Mouse (Mus musculus) inflammation-experienced regulatory T-cells, adult 6 months (primary cell): ENCODE measurements around the gene Setd1b. TPM values are rescaled to one million over a fixed set of nuclear protein-coding genes. Genes with fewer than 3 reads are reported as not detected.
A peak's percentile ranks its signal among the peaks of the same experiment; 100 is the strongest.

Source experiments
- ATAC-seq: one replicate; pipeline ENCODE4 v1.8.0; 2017
- polyA plus RNA-seq, 3 experiments: library from polyadenylated mRNA; unstranded; fragments of 100-300 nt; shearing (Covaris generic); gene quantifications; one replicate each; pipeline ENCODE4 v1.2.1; 2017

Setd1b gene
- polyA plus RNA-seq: 10 to 100 TPM; 13.0 to 17.7 (median 16.0) TPM

- no peak for ATAC-seq
These were observed at the start of gene Setd1b for GRCm38 (mm10) chr5:123142161-123143157. Setd1b (plus strand) TSS chr5:123142193.

GRCm38 (mm10) chr5:123093077-123093633 is 48.8 kb upstream of the Setd1b start:
- no peak for ATAC-seq

- no peak for ATAC-seq
These were observed 47.6 kb upstream of the Setd1b start for GRCm38 (mm10) chr5:123094238-123094991.

- ATAC-seq: no peak
These were observed 45.7 kb upstream of the Setd1b start for GRCm38 (mm10) chr5:123096299-123096698.

- no peak for ATAC-seq
These were observed 43.5 kb upstream of the Setd1b start for GRCm38 (mm10) chr5:123098487-123098886.

GRCm38 (mm10) chr5:123102376-123102775 is 39.6 kb upstream of the Setd1b start:
- ATAC-seq: no peak

GRCm38 (mm10) chr5:123103556-123103955 is 38.4 kb upstream of the Setd1b start:
- no peak for ATAC-seq

GRCm38 (mm10) chr5:123104769-123105168 is 37.2 kb upstream of the Setd1b start:
- ATAC-seq: no peak

GRCm38 (mm10) chr5:123109452-123110203 is 32.4 kb upstream of the Setd1b start:
- no peak for ATAC-seq

- no peak for ATAC-seq
These were observed 31.7 kb upstream of the Setd1b start for GRCm38 (mm10) chr5:123110296-123110721.

- ATAC-seq: no peak
These were observed 27.9 kb upstream of the Setd1b start for GRCm38 (mm10) chr5:123114109-123114508.

GRCm38 (mm10) chr5:123114924-123115323 is 27.1 kb upstream of the Setd1b start:
- ATAC-seq: no peak

GRCm38 (mm10) chr5:123116080-123116479 is 25.9 kb upstream of the Setd1b start:
- ATAC-seq: no peak

GRCm38 (mm10) chr5:123117257-123117656 is 24.7 kb upstream of the Setd1b start:
- no peak for ATAC-seq

GRCm38 (mm10) chr5:123117773-123118172 is 24.2 kb upstream of the Setd1b start:
- no peak for ATAC-seq

GRCm38 (mm10) chr5:123118826-123119225 is 23.2 kb upstream of the Setd1b start:
- ATAC-seq: no peak

- ATAC-seq: no peak
These were observed 21.3 kb upstream of the Setd1b start for GRCm38 (mm10) chr5:123120624-123121215.

GRCm38 (mm10) chr5:123122181-123122580 is 19.8 kb upstream of the Setd1b start:
- no peak for ATAC-seq

GRCm38 (mm10) chr5:123125105-123125504 is 16.9 kb upstream of the Setd1b start:
- ATAC-seq: no peak

- ATAC-seq: peak; percentile 16
These were observed 16.2 kb upstream of the Setd1b start for GRCm38 (mm10) chr5:123125638-123126406.

GRCm38 (mm10) chr5:123127031-123127430 is 15.0 kb upstream of the Setd1b start:
- no peak for ATAC-seq
